Mouse (Mus musculus) hindbrain, postnatal 0 days (tissue): ENCODE data around the gene Dab2. TPM values are rescaled to one million over a fixed set of nuclear protein-coding genes. Genes with fewer than 3 reads are reported as not detected.

Source experiments
- ATAC-seq: fragments of 200-750 bp; cut with Nextera tagmentation; 2 replicates; pipeline ENCODE4 v1.8.0; 2017; ENCODE audit warnings: mild to moderate bottlenecking, moderate TSS enrichment, moderate library complexity
- DNase-seq: peaks from one replicate; pipeline ENCODE4 v3.0.0-alpha.2; 2015; ENCODE audit warnings: low spot score
- H3K27ac ChIP-seq: fragments of 300-500 bp; sonication (generic); 2 replicates; pipeline ENCODE4 v1.5.1; 2014; ENCODE audit warnings: mild to moderate bottlenecking
- H3K27me3 ChIP-seq: fragments of 300-500 bp; sonication (generic); 2 replicates; pipeline ENCODE4 v1.6.1; 2014; ENCODE audit warnings: low read length, mixed read lengths; ENCODE audit not compliant: insufficient read depth
- H3K36me3 ChIP-seq: fragments of 300-500 bp; sonication (generic); 2 replicates; pipeline ENCODE4 v1.6.1; 2014; ENCODE audit warnings: low read length, mixed read lengths; ENCODE audit not compliant: insufficient read depth
- H3K4me1 ChIP-seq: fragments of 300-500 bp; sonication (generic); 2 replicates; pipeline ENCODE4 v1.6.1; 2014; ENCODE audit warnings: antibody characterized with exemption, low read length, mixed read lengths; ENCODE audit not compliant: insufficient read depth
- H3K4me2 ChIP-seq: fragments of 300-500 bp; sonication (generic); 2 replicates; pipeline ENCODE4 v1.6.1; 2014; ENCODE audit warnings: low read depth, mild to moderate bottlenecking, low read length, moderate library complexity, mixed read lengths
- H3K4me3 ChIP-seq: fragments of 300-500 bp; sonication (generic); 2 replicates; pipeline ENCODE4 v1.5.1; 2014; ENCODE audit warnings: low read length
- H3K9ac ChIP-seq: fragments of 300-500 bp; sonication (generic); replicated peaks from 2 replicates; pipeline ENCODE4 v1.6.1; 2014; ENCODE audit warnings: mild to moderate bottlenecking, low read length, moderate library complexity, mixed read lengths
- H3K9me3 ChIP-seq: fragments of 300-500 bp; sonication (generic); 2 replicates; pipeline ENCODE4 v1.6.1; 2016; ENCODE audit warnings: low read length, mixed read lengths
- CTCF ChIP-seq: IDR thresholded peaks from 2 replicates; pipeline ENCODE4 v1.5.1; 2016; ENCODE audit warnings: antibody characterized with exemption, control low read depth, low read depth
- WGBS: fragments of 180-500 bp; shearing (Covaris S2); extraction: QIAGEN DNeasy Blood & Tissue Kit; methylation state at CpG from one replicate; pipeline ENCODE4 v1.1.7; 2014; 5-methylcytosine and 5-hydroxymethylcytosine counted together
- polyA plus RNA-seq: library from polyadenylated mRNA; unstranded; fragments of >200 nt; fragmentation: Nextera tagmentation; extraction: Ambion mirVana; gene quantifications from 2 replicates; pipeline ENCODE4 v1.2.1, GENCODE M21; 2015
- total RNA-seq: library from RNA; depleted of rRNA; stranded (reverse); fragments of >200 nt; gene quantifications from 2 replicates; pipeline ENCODE4 v1.2.3, GENCODE M21; 2014

Gene Dab2
- total and polyA plus RNA-seq, 2 experiments from 2014 or later = 17.3 to 18.2 TPM

- H3K9me3 ChIP-seq = no peaks in the 10 kb centered on the region
- no peak for TF ChIP-seq CTCF
Measured at GRCm38 (mm10) chr15:6398881-6399280, 99.3 kb downstream of the Dab2 start.

GRCm38 (mm10) chr15:6400115-6400514 lies 100.5 kb downstream of the Dab2 start:
- no peak for TF ChIP-seq CTCF
- no peak for ATAC-seq
- 87% methylated on average over 8 of the region's 8 CpGs for WGBS

More at GRCm38 (mm10) chr15:6398881-6399280, 99.3 kb downstream of the Dab2 start:
- Histone ChIP-seq H3K9ac (no peak overlapping the region), H3K27me3 (no peaks in the 10 kb centered on the region), H3K27ac (no peak overlapping the region), H3K4me3 (no peak overlapping the region), H3K4me1 (no peaks in the 10 kb centered on the region), H3K4me2 (no peak overlapping the region), H3K36me3 (no peaks in the 10 kb centered on the region)
- WGBS = 87% methylated on average over 6 of the region's 6 CpGs
- no peak for ATAC-seq
- DNase-seq = no peak

GRCm38 (mm10) chr15:6402433-6402832 lies 102.8 kb downstream of the Dab2 start:
- Histone ChIP-seq H3K4me1 (no peaks in the 10 kb centered on the region), H3K9ac (no peak overlapping the region), H3K36me3 (no peaks in the 10 kb centered on the region), H3K4me3 (no peak overlapping the region), H3K27me3 (no peaks in the 10 kb centered on the region), H3K4me2 (no peak overlapping the region), H3K9me3 (no peaks in the 10 kb centered on the region), H3K27ac (no peak overlapping the region)
- WGBS = 83% methylated on average over 2 of the region's 2 CpGs
- ATAC-seq (no peak), DNase-seq (no peak)
- TF ChIP-seq CTCF = no peak

More at GRCm38 (mm10) chr15:6400115-6400514, 100.5 kb downstream of the Dab2 start:
- Histone ChIP-seq H3K36me3 (no peaks in the 10 kb centered on the region), H3K27ac (no peak overlapping the region), H3K4me3 (no peak overlapping the region), H3K27me3 (no peaks in the 10 kb centered on the region), H3K9me3 (no peaks in the 10 kb centered on the region), H3K4me2 (no peak overlapping the region), H3K4me1 (no peaks in the 10 kb centered on the region), H3K9ac (no peak overlapping the region)
- no peak for DNase-seq

DNA sequence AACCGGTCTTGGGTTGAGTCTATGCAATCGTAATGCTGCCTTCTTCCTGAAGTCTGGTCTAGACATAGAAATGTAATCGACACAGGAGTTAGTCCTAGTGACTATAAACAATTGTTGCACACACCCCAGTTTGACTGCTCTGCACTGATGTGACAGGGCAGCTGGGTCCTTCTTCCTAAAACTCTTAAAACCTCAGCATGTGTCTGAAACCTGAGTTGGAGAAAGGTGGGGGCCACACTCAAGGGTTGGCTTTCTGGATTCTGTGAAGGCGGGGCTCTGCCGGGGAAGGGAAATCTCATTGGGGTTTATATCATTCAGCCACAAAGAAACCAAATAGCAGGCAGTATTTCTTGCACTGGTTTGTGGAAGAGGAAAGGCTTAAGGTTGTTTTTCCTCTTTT lies 104.6 kb downstream of the Dab2 start:
- ATAC-seq (no peak), DNase-seq (no peak)
- no peaks in the 10 kb centered on the region for H3K9me3 ChIP-seq
- no peak overlapping the region for H3K9ac ChIP-seq
- H3K4me2 ChIP-seq = no peak overlapping the region
- H3K27ac ChIP-seq = no peak overlapping the region
- H3K4me1 ChIP-seq = no peaks in the 10 kb centered on the region
- H3K4me3 ChIP-seq = no peak overlapping the region
- H3K36me3 ChIP-seq = no peaks in the 10 kb centered on the region
- WGBS = 84% methylated on average over 5 of the region's 5 CpGs
- TF ChIP-seq CTCF = no peak
- H3K27me3 ChIP-seq = no peaks in the 10 kb centered on the region

DNA sequence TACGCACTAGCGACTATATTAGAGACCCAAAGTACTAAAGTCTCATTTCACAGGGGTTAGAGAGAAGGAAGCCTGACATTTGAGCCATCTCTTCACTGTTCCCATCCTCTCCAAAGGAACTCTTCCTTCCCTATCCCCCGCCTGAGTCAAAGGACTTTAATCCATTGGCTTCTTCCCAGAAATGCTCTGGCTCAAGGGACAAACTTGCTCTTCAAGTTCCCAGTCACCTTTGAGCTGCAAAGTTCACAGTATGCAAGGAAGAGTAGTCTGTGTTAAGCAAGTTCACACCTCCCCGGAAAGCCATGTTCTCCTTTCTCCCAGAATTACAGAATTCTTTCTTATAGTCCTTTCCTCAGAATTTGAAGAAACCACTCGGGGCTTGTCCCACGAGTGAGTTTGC lies 107.2 kb downstream of the Dab2 start:
- 84% methylated on average over 6 of the region's 6 CpGs for WGBS

GRCm38 (mm10) chr15:6409031-6409430 lies 109.4 kb downstream of the Dab2 start:
- H3K4me2 ChIP-seq = no peak overlapping the region
- no peaks in the 10 kb centered on the region for H3K27me3 ChIP-seq
- no peaks in the 10 kb centered on the region for H3K9me3 ChIP-seq
- WGBS = 84% methylated on average over 8 of the region's 8 CpGs
- H3K36me3 ChIP-seq = no peaks in the 10 kb centered on the region
- no peak overlapping the region for H3K27ac ChIP-seq
- no peak overlapping the region for H3K4me3 ChIP-seq
- no peak for DNase-seq
- no peak for ATAC-seq
- TF ChIP-seq CTCF = no peak
- H3K9ac ChIP-seq = no peak overlapping the region
- H3K4me1 ChIP-seq = no peaks in the 10 kb centered on the region

More for the DNA sequence above, 107.2 kb downstream of the Dab2 start:
- ATAC-seq (no peak), DNase-seq (no peak)
- Histone ChIP-seq H3K9ac (no peak overlapping the region), H3K27me3 (no peaks in the 10 kb centered on the region), H3K36me3 (no peaks in the 10 kb centered on the region), H3K4me3 (no peak overlapping the region), H3K9me3 (no peaks in the 10 kb centered on the region), H3K27ac (no peak overlapping the region), H3K4me2 (no peak overlapping the region), H3K4me1 (no peaks in the 10 kb centered on the region)
- no peak for TF ChIP-seq CTCF

DNA sequence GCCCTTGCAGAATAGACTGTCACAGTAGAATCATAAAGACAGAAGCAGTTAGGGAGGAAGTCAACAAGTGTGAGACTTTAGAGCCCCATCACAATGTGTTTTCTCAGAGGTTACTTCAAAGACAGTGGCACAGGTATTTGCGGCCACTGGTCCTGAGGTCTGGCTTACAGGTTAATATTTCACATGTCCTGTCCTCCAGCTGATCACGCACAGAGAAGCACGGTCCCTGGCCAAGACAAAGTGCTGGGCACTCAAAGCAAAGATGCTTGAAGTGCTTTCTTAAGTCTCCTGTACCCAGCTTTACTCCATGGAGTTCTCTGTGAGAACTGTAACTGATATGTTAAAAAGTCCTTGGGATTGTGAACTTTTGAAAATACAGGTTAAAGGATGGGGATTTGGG lies 110.6 kb downstream of the Dab2 start:
- TF ChIP-seq CTCF = no peak
- Histone ChIP-seq H3K4me1 (no peaks in the 10 kb centered on the region), H3K27me3 (no peaks in the 10 kb centered on the region), H3K4me2 (no peak overlapping the region), H3K4me3 (no peak overlapping the region), H3K9ac (no peak overlapping the region), H3K27ac (no peak overlapping the region), H3K9me3 (no peaks in the 10 kb centered on the region), H3K36me3 (no peaks in the 10 kb centered on the region)
- DNase-seq = no peak
- 86% methylated on average over 3 of the region's 3 CpGs for WGBS
- ATAC-seq = no peak
